Mouse (Mus musculus) lung, adult 2 months (tissue): ENCODE data around the gene Sptan1.

Source experiments
- CTCF ChIP-seq: fragments of 200-500 bp; IDR thresholded peaks from 2 replicates; pipeline ENCODE4 v1.5.1; 2011; ENCODE audit warnings: mild to moderate bottlenecking, low read length, control low read depth; ENCODE audit not compliant: insufficient read depth
- POLR2A ChIP-seq: fragments of 200-500 bp; IDR thresholded peaks from 2 replicates; pipeline ENCODE4 v1.6.1; 2011; ENCODE audit warnings: low read depth, mild to moderate bottlenecking, control low read depth, low read length, borderline replicate concordance; ENCODE audit errors: extremely low read depth

GRCm38 (mm10) chr2:30062249-30063093, 97.1 kb downstream of the Sptan1 start:
- TF ChIP-seq POLR2A: peak; percentile 62; the same call in 1 of the 2 replicates
- TF ChIP-seq CTCF: 0 out of 2 replicates have a peak, but pooled peaks have one; percentile 4
